In the genomic region with DNA sequence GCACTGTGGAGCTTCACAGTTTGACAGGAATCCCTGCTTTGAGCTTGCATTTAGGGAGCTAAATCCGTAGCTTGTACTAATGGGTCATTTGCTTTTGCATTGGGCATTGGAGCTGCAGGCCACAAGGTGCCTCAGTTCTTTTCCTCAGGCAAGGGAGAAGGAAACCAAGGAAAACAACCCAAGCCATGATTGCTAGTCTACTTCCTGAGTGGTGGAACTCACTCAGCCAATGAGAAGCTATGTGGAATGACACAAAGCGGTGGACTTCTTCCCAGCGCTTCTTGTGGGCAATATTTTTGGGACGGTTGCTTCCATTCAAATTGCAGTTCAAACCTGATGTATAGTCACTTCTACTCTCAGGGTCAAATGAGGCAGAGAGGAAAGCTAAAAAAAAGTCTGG, we compare ENCODE assay signal across 19 mouse cellular contexts. TPM values are rescaled to one million over a fixed set of nuclear protein-coding genes. Genes with fewer than 3 reads are reported as not detected.
DNase-seq lines count a peak whose midpoint lies in the region; ATAC-seq and TF ChIP-seq lines count a peak whose summit lies in the region.
"Had no signal": no experiment of that assay in that cellular context is flagged by ENCODE, and none has a peak within 500 bp of the region (broad histone marks: within the 10 kb centered on the region; RNA-seq: fewer than 3 reads in every experiment).

A gene (minus strand): TSS at position 101 of the 400 bp plus-strand sequence.

- H3K9ac ChIP-seq in liver, adult 2 months (ENCODE audit: low read depth, low read length): no peak within 1 kb of the TSS
- H3K9ac ChIP-seq in liver, embryonic 12.5 days: no peak within 1 kb of the TSS
- H3K9ac ChIP-seq in liver, embryonic 15.5 days: no peak within 1 kb of the TSS
- no peak within 1 kb of the TSS for H3K9ac ChIP-seq in kidney, embryonic 16.5 days (replicated peaks; ENCODE audit: low read length)
- H3K9ac ChIP-seq: embryonic facial prominence, embryonic 12.5 days; forebrain, embryonic 15.5 days; heart, embryonic 15.5 days; hindbrain, embryonic 13.5 days had no signal

- WGBS in liver, adult 2 months: 97% methylated on average over 4 of the region's 4 CpGs
- WGBS in liver, embryonic 12.5 days (ENCODE audit: insufficient replicate concordance): 69% methylated on average over 4 of the region's 4 CpGs
- 75% methylated on average over 4 of the region's 4 CpGs for WGBS in liver, embryonic 15.5 days (ENCODE audit: insufficient replicate concordance)
- 87% methylated on average over 4 of the region's 4 CpGs for WGBS in kidney, embryonic 16.5 days

- H3K27me3 ChIP-seq in liver, adult 2 months (ENCODE audit: control insufficient read depth, insufficient read depth, low read length): no peaks in the 10 kb centered on the region
- no peaks in the 10 kb centered on the region for H3K27me3 ChIP-seq in liver, embryonic 12.5 days (replicated peaks)
- H3K27me3 ChIP-seq in liver, embryonic 15.5 days: no peaks in the 10 kb centered on the region
- H3K27me3 ChIP-seq in kidney, embryonic 16.5 days (ENCODE audit: insufficient read depth, low read length): no peaks in the 10 kb centered on the region
- H3K27me3 ChIP-seq: embryonic facial prominence, embryonic 12.5 days; forebrain, embryonic 15.5 days; heart, embryonic 15.5 days; hindbrain, embryonic 13.5 days had no signal

- H3K4me2 ChIP-seq in liver, embryonic 12.5 days: no peak within 1 kb of the TSS
- no peak within 1 kb of the TSS for H3K4me2 ChIP-seq in liver, embryonic 15.5 days
- H3K4me2 ChIP-seq in kidney, embryonic 16.5 days (replicated peaks; ENCODE audit: low read depth, low read length): no peak within 1 kb of the TSS
- H3K4me2 ChIP-seq: embryonic facial prominence, embryonic 12.5 days; forebrain, embryonic 15.5 days; heart, embryonic 11.5 days; heart, embryonic 15.5 days; hindbrain, embryonic 13.5 days had no signal

- no peaks in the 10 kb centered on the region for H3K9me3 ChIP-seq in liver, embryonic 12.5 days (replicated peaks)
- no peaks in the 10 kb centered on the region for H3K9me3 ChIP-seq in liver, embryonic 15.5 days (replicated peaks)
- no peaks in the 10 kb centered on the region for H3K9me3 ChIP-seq in kidney, embryonic 16.5 days (ENCODE audit: low read length)
- H3K9me3 ChIP-seq: embryonic facial prominence, embryonic 12.5 days; forebrain, embryonic 15.5 days; heart, embryonic 15.5 days; hindbrain, embryonic 13.5 days had no signal

- no peaks in the 10 kb centered on the region for H3K36me3 ChIP-seq in liver, adult 2 months (ENCODE audit: control insufficient read depth, insufficient read depth, low read length)
- H3K36me3 ChIP-seq in liver, embryonic 12.5 days: no peaks in the 10 kb centered on the region
- no peaks in the 10 kb centered on the region for H3K36me3 ChIP-seq in liver, embryonic 15.5 days (replicated peaks)
- H3K36me3 ChIP-seq in kidney, embryonic 16.5 days (ENCODE audit: insufficient read depth, low read length): no peaks in the 10 kb centered on the region
- H3K36me3 ChIP-seq: embryonic facial prominence, embryonic 12.5 days; forebrain, embryonic 15.5 days; heart, embryonic 15.5 days; hindbrain, embryonic 13.5 days had no signal

- no peak for ATAC-seq in liver, embryonic 12.5 days
- no peak for ATAC-seq in liver, embryonic 15.5 days (ENCODE audit: insufficient read depth)
- no peak for ATAC-seq in kidney, embryonic 16.5 days (ENCODE audit: low FRiP score, low TSS enrichment)
- ATAC-seq: forebrain, embryonic 15.5 days had no signal

- no peaks in the 10 kb centered on the region for H3K79me2 ChIP-seq in liver, adult 2 months (ENCODE audit: control insufficient read depth, insufficient read depth, low read length)

- H3K4me1 ChIP-seq in liver, adult 2 months (ENCODE audit: control insufficient read depth, insufficient read depth, low read length): 0 out of 2 replicates have a peak, but pooled peaks cover 2% of the 10 kb centered on the region
- H3K4me1 ChIP-seq in liver, embryonic 12.5 days: 0 out of 2 replicates have a peak, but pooled peaks cover 8% of the 10 kb centered on the region
- H3K4me1 ChIP-seq in liver, embryonic 15.5 days (replicated peaks): 0 out of 2 replicates have a peak, but pooled peaks cover 2% of the 10 kb centered on the region
- H3K4me1 ChIP-seq in kidney, embryonic 16.5 days (ENCODE audit: insufficient read depth, low read length): no peaks in the 10 kb centered on the region
- H3K4me1 ChIP-seq: embryonic facial prominence, embryonic 12.5 days; forebrain, embryonic 15.5 days; heart, embryonic 15.5 days had no signal

- TF ChIP-seq POLR2A in liver, adult 2 months (IDR thresholded peaks at IDR 0.05; ENCODE audit: extremely low read depth, insufficient read depth, low read length): no peak

- no peak for TF ChIP-seq CTCF in liver, adult 2 months (IDR thresholded peaks at IDR 0.05; ENCODE audit: low read depth, low read length)

- DNase-seq in liver, adult 2 months (ENCODE audit: extremely low read depth, low read depth, low spot score): no peak
- DNase-seq in liver: no peak
- no peak for DNase-seq in cerebellum, adult 18-20 months
- DNase-seq: adrenal gland, postnatal 36 days; cerebellum, adult 8-10 months; embryo, embryonic 11 days; gastrocnemius, postnatal 36 days; heart, adult 18-20 months; heart, postnatal 14 days had no signal

- H3K4me3 ChIP-seq in liver, adult 2 months (ENCODE audit: insufficient read depth, low read depth, low read length): no peak within 1 kb of the TSS
- no peak within 1 kb of the TSS for H3K4me3 ChIP-seq in liver, embryonic 12.5 days
- H3K4me3 ChIP-seq in liver, embryonic 15.5 days (replicated peaks): no peak within 1 kb of the TSS
- H3K4me3 ChIP-seq in kidney, embryonic 16.5 days (ENCODE audit: low read length): no peak within 1 kb of the TSS
- H3K4me3 ChIP-seq: embryonic facial prominence, embryonic 12.5 days; forebrain, embryonic 15.5 days; heart, embryonic 15.5 days; hindbrain, embryonic 13.5 days had no signal

- H3K27ac ChIP-seq in liver, adult 2 months (replicated peaks; ENCODE audit: insufficient read depth, low read depth, low read length): no peak within 1 kb of the TSS
- H3K27ac ChIP-seq in liver, embryonic 12.5 days: no peak within 1 kb of the TSS
- H3K27ac ChIP-seq in liver, embryonic 15.5 days (replicated peaks): no peak within 1 kb of the TSS
- no peak within 1 kb of the TSS for H3K27ac ChIP-seq in kidney, embryonic 16.5 days (ENCODE audit: low read length)
- H3K27ac ChIP-seq: embryonic facial prominence, embryonic 12.5 days; forebrain, embryonic 15.5 days; heart, embryonic 15.5 days; hindbrain, embryonic 13.5 days had no signal

RNA-seq across cellular contexts. Expression of the gene that starts here (rescaled TPM):
- total RNA-seq in liver, adult 2 months (2014; rRNA removed): 232 and 384 TPM in 2 replicates
- 204 and 210 TPM in 2 replicates for polyA plus RNA-seq in liver, adult 2 months (2012; rRNA removed)
- polyA plus RNA-seq in liver, embryonic 12.5 days (2016; fragmentation: Nextera tagmentation; extraction: Ambion mirVana): 15.4 and 17.5 TPM in 2 replicates
- polyA plus RNA-seq in liver, embryonic 15.5 days (2015; fragmentation: Nextera tagmentation; extraction: Ambion mirVana): 39.5 and 43.3 TPM in 2 replicates
- polyA plus RNA-seq in kidney, embryonic 16.5 days (2015; fragmentation: Nextera tagmentation; extraction: Ambion mirVana): 0.89 and 2.4 TPM in 2 replicates
- total RNA-seq: gastrocnemius, adult 8-10 months; gastrocnemius, postnatal 36 days had no signal
- polyA plus RNA-seq: embryonic facial prominence, embryonic 12.5 days; forebrain, embryonic 11.5 days; forebrain, embryonic 15.5 days; hindbrain, embryonic 13.5 days had no signal
